28 mouse cellular contexts compared by ENCODE assay signal in genomic region chr3:81367918-81368317, GRCm38 (mm10).
DNase-seq lines count a peak whose midpoint lies in the region; ATAC-seq and TF ChIP-seq lines count a peak whose summit lies in the region.
"Had no signal": no experiment of that assay in that cellular context is flagged by ENCODE, and none has a peak within 500 bp of the region (broad histone marks: within the 10 kb centered on the region; RNA-seq: fewer than 3 reads in every experiment).

No protein-coding gene starts in this region.

- peak; percentile 3 for DNase-seq in cerebellum, postnatal 10 days
- no peak for DNase-seq in cerebellum, postnatal 25 days
- DNase-seq in ovary, postnatal 14 days (ENCODE audit: low spot score) = peak; percentile 1
- DNase-seq in ovary, adult 18-20 months (ENCODE audit: low spot score) = no peak
- DNase-seq: adrenal gland, postnatal 14 days; cerebellum, adult 9-10 months; gastrocnemius, adult 2 months; kidney, adult 9 months; kidney, postnatal 4 days; liver, postnatal 0 days; lung, postnatal 14 days; right cerebral cortex, postnatal 25 days; thymus, postnatal 36 days had no signal

- ATAC-seq in embryonic facial prominence, embryonic 13.5 days (ENCODE audit: insufficient number of reproducible peaks, insufficient read depth, low FRiP score, low TSS enrichment, low read depth) = 0 out of 2 replicates have a peak, but pooled peaks have one; percentile 62
- no peak for ATAC-seq in intestine, embryonic 16.5 days
- ATAC-seq in kidney, embryonic 15.5 days (replicated peaks; ENCODE audit: low FRiP score) = no peak
- ATAC-seq: hindbrain, embryonic 16.5 days; intestine, embryonic 15.5 days; liver, postnatal 0 days had no signal

- no peak overlapping the region for H3K9ac ChIP-seq in embryonic facial prominence, embryonic 13.5 days
- no peak overlapping the region for H3K9ac ChIP-seq in intestine, embryonic 16.5 days (ENCODE audit: low read depth, low read length)
- no peak overlapping the region for H3K9ac ChIP-seq in kidney, embryonic 15.5 days
- H3K9ac ChIP-seq: embryonic facial prominence, embryonic 12.5 days; forebrain, embryonic 12.5 days; intestine, embryonic 15.5 days; limb, embryonic 12.5 days; liver, postnatal 0 days; neural tube, embryonic 15.5 days had no signal

- no peak overlapping the region for H3ac ChIP-seq in myocyte (ENCODE audit: control insufficient read depth, insufficient read length)

- no peaks in the 10 kb centered on the region for H3K79me2 ChIP-seq in myocyte (ENCODE audit: control insufficient read depth, insufficient read depth)

- no peaks in the 10 kb centered on the region for H3K36me3 ChIP-seq in embryonic facial prominence, embryonic 13.5 days
- no peaks in the 10 kb centered on the region for H3K36me3 ChIP-seq in myocyte (ENCODE audit: control insufficient read depth, insufficient read depth)
- no peaks in the 10 kb centered on the region for H3K36me3 ChIP-seq in intestine, embryonic 16.5 days (ENCODE audit: control insufficient read depth, insufficient read depth, low read length)
- no peaks in the 10 kb centered on the region for H3K36me3 ChIP-seq in kidney, embryonic 15.5 days
- H3K36me3 ChIP-seq: embryonic facial prominence, embryonic 12.5 days; forebrain, embryonic 12.5 days; G1E; heart, embryonic 10.5 days; intestine, embryonic 15.5 days; limb, embryonic 12.5 days; neural tube, embryonic 15.5 days had no signal

- no peak overlapping the region for H3K4me3 ChIP-seq in embryonic facial prominence, embryonic 13.5 days
- H3K4me3 ChIP-seq in myocyte = no peak overlapping the region
- no peak overlapping the region for H3K4me3 ChIP-seq in intestine, embryonic 16.5 days (ENCODE audit: low read length)
- no peak overlapping the region for H3K4me3 ChIP-seq in kidney, embryonic 15.5 days (replicated peaks)
- H3K4me3 ChIP-seq: embryonic facial prominence, embryonic 12.5 days; forebrain, embryonic 12.5 days; gastrocnemius, adult 2 months; heart, embryonic 10.5 days; intestine, embryonic 15.5 days; limb, embryonic 12.5 days; neural tube, embryonic 15.5 days had no signal

- H3K27ac ChIP-seq in embryonic facial prominence, embryonic 13.5 days = peak overlapping the region; percentile 57; the same call in 1 of the 2 replicates
- H3K27ac ChIP-seq in intestine, embryonic 16.5 days (ENCODE audit: low read length) = no peak overlapping the region
- H3K27ac ChIP-seq in kidney, embryonic 15.5 days = no peak overlapping the region
- H3K27ac ChIP-seq: embryonic facial prominence, embryonic 12.5 days; forebrain, embryonic 12.5 days; gastrocnemius, adult 2 months; heart, embryonic 10.5 days; intestine, embryonic 15.5 days; limb, embryonic 12.5 days; neural tube, embryonic 15.5 days had no signal

- WGBS in embryonic facial prominence, embryonic 13.5 days = 21% methylated on average over 2 of the region's 2 CpGs
- WGBS in intestine, embryonic 16.5 days = 84% methylated on average over 2 of the region's 2 CpGs
- WGBS in kidney, embryonic 15.5 days = 77% methylated on average over 2 of the region's 2 CpGs

- no peaks in the 10 kb centered on the region for H3K9me3 ChIP-seq in embryonic facial prominence, embryonic 13.5 days
- H3K9me3 ChIP-seq in intestine, embryonic 16.5 days (ENCODE audit: control insufficient read depth, low read length) = no peaks in the 10 kb centered on the region
- no peaks in the 10 kb centered on the region for H3K9me3 ChIP-seq in kidney, embryonic 15.5 days (replicated peaks)
- H3K9me3 ChIP-seq: embryonic facial prominence, embryonic 12.5 days; forebrain, embryonic 12.5 days; G1E; heart, embryonic 10.5 days; intestine, embryonic 15.5 days; limb, embryonic 12.5 days; neural tube, embryonic 15.5 days had no signal

- TF ChIP-seq POLR2A in myocyte (IDR thresholded peaks at IDR 0.05; ENCODE audit: insufficient read length, low read depth) = no peak

- H3K27me3 ChIP-seq in embryonic facial prominence, embryonic 13.5 days = no peaks in the 10 kb centered on the region
- H3K27me3 ChIP-seq in myocyte (ENCODE audit: control insufficient read depth, insufficient read depth, insufficient read length) = no peaks in the 10 kb centered on the region
- no peaks in the 10 kb centered on the region for H3K27me3 ChIP-seq in intestine, embryonic 16.5 days (replicated peaks; ENCODE audit: control insufficient read depth, insufficient read depth, low read length)
- no peaks in the 10 kb centered on the region for H3K27me3 ChIP-seq in kidney, embryonic 15.5 days
- H3K27me3 ChIP-seq: CH12.LX; embryonic facial prominence, embryonic 12.5 days; forebrain, embryonic 12.5 days; intestine, embryonic 15.5 days; limb, embryonic 12.5 days; neural tube, embryonic 15.5 days had no signal

- H3K4me1 ChIP-seq in embryonic facial prominence, embryonic 13.5 days = peaks cover 4% of the 10 kb centered on the region; the same call in 1 of the 2 replicates
- H3K4me1 ChIP-seq in intestine, embryonic 16.5 days (ENCODE audit: control insufficient read depth, insufficient read depth, low read length) = no peaks in the 10 kb centered on the region
- H3K4me1 ChIP-seq in kidney, embryonic 15.5 days = no peaks in the 10 kb centered on the region
- H3K4me1 ChIP-seq: embryonic facial prominence, embryonic 12.5 days; forebrain, embryonic 12.5 days; heart, embryonic 10.5 days; intestine, embryonic 15.5 days; limb, embryonic 12.5 days; neural tube, embryonic 15.5 days had no signal

- no peak overlapping the region for H3K4me2 ChIP-seq in embryonic facial prominence, embryonic 13.5 days
- peak overlapping the region; percentile 24 for H3K4me2 ChIP-seq in myocyte (ENCODE audit: low read depth)
- H3K4me2 ChIP-seq in intestine, embryonic 16.5 days (ENCODE audit: low read depth, low read length) = no peak overlapping the region
- H3K4me2 ChIP-seq in kidney, embryonic 15.5 days = no peak overlapping the region
- H3K4me2 ChIP-seq: embryonic facial prominence, embryonic 12.5 days; forebrain, embryonic 12.5 days; intestine, embryonic 15.5 days; limb, embryonic 12.5 days; liver, embryonic 11.5 days; midbrain, embryonic 11.5 days; neural tube, embryonic 15.5 days had no signal

TF ChIP-seq in myocyte, 11 proteins besides CTCF, POLR2A, EP300 and RAD21:
- TF ChIP-seq POLR2AphosphoS2 (IDR thresholded peaks at IDR 0.05; ENCODE audit: insufficient read length, low read depth) = no peak
- peak; percentile 6 for TF ChIP-seq TCF3 (IDR thresholded peaks at IDR 0.05; ENCODE audit: insufficient read length, low read depth)
- no peak for TF ChIP-seq E2F4 (IDR thresholded peaks at IDR 0.05; ENCODE audit: insufficient read depth)
- TF ChIP-seq MYOD1 (IDR thresholded peaks at IDR 0.05; ENCODE audit: control insufficient read depth in 1 of 3, insufficient read length in 2 of 3, low read depth in 2 of 3) = peak in 2 of 3 experiments; percentile 42 to 43
- peak; percentile 4 for TF ChIP-seq MAX (IDR thresholded peaks at IDR 0.05; ENCODE audit: low read depth)
- TF ChIP-seq USF1 (IDR thresholded peaks at IDR 0.05; ENCODE audit: low read depth) = no peak
- no peak for TF ChIP-seq SRF (IDR thresholded peaks at IDR 0.05; ENCODE audit: control insufficient read depth, insufficient read length, low read depth)
- peak in 2 of 3 experiments; percentile 27 to 41 for TF ChIP-seq MYOG (IDR thresholded peaks at IDR 0.05; ENCODE audit: control insufficient read depth in 1 of 3, insufficient read depth in 1 of 3, insufficient read length in 2 of 3, low read depth in 2 of 3)
- TF ChIP-seq REST (IDR thresholded peaks at IDR 0.05; ENCODE audit: insufficient read depth, insufficient read length) = no peak
- TF ChIP-seq CEBPB (IDR thresholded peaks at IDR 0.05; ENCODE audit: insufficient read depth, poor library complexity, severe bottlenecking) = peak; percentile 83
- no peak for TF ChIP-seq TCF12 (IDR thresholded peaks at IDR 0.05; ENCODE audit: insufficient read depth, poor library complexity, severe bottlenecking)

Comparison
In these comparisons a context has a peak if more than half of its experiments do, and no peak if none do; other contexts are left out.
1. DNase-seq: peak in cerebellum, postnatal 10 days (2 of 2) and ovary, postnatal 14 days (single experiment); none in cerebellum, postnatal 25 days (0 of 2) and ovary, adult 18-20 months (single experiment).